Mouse (Mus musculus) olfactory bulb, adult 2 months (tissue): Measurements from ENCODE around the gene Abi3bp.

Experiments used
- CTCF ChIP-seq: fragments of 200-500 bp; IDR thresholded peaks from 2 replicates; pipeline ENCODE4 v1.5.1; 2012; ENCODE audit warnings: low read depth, mild to moderate bottlenecking, low read length, moderate library complexity; ENCODE audit not compliant: insufficient read depth
- POLR2A ChIP-seq: fragments of 200-500 bp; IDR thresholded peaks from 2 replicates; pipeline ENCODE4 v1.6.1; 2012; ENCODE audit warnings: mild to moderate bottlenecking, low read depth, low read length, moderate library complexity; ENCODE audit not compliant: insufficient read depth

GRCm38 (mm10) chr16:56475676-56476075 lies 2.0 kb upstream of the Abi3bp start:
- TF ChIP-seq CTCF: no peak
- no peak for TF ChIP-seq POLR2A
